Mouse (Mus musculus): ENCODE results near the gene Khnyn.
A peak's percentile ranks its signal among the peaks of the same experiment; 100 is the strongest.

The Khnyn gene

GRCm38 (mm10) chr14:55884713-55885113, at the start of gene Khnyn:
TSS of gene Khnyn (plus strand) at chr14:55884947.
- DNase-seq = peak; percentile 93

- no peak for DNase-seq
Measured at GRCm38 (mm10) chr14:55838312-55838711, 46.4 kb upstream of the Khnyn start.

- DNase-seq = no peak
Measured at GRCm38 (mm10) chr14:55838740-55839139, 46.0 kb upstream of the Khnyn start.

GRCm38 (mm10) chr14:55840853-55841366, 43.8 kb upstream of the Khnyn start:
- peak; percentile 34 for DNase-seq

- DNase-seq = no peak
Measured at GRCm38 (mm10) chr14:55842794-55843193, 42.0 kb upstream of the Khnyn start.

- DNase-seq = no peak
Measured at GRCm38 (mm10) chr14:55845506-55846294, 39.0 kb upstream of the Khnyn start.

GRCm38 (mm10) chr14:55850885-55851284, 33.9 kb upstream of the Khnyn start:
- DNase-seq = no peak

GRCm38 (mm10) chr14:55852646-55853551, 31.8 kb upstream of the Khnyn start:
- peak; percentile 80 for DNase-seq

- DNase-seq = peak; percentile 91
Measured at GRCm38 (mm10) chr14:55853621-55854285, 31.0 kb upstream of the Khnyn start, which contains the start of gene Nynrin. TSS of gene Nynrin (plus strand) at chr14:55854010.

- peak; percentile 53 for DNase-seq
Measured at GRCm38 (mm10) chr14:55854406-55855100, 30.2 kb upstream of the Khnyn start.

GRCm38 (mm10) chr14:55855101-55855561, 29.6 kb upstream of the Khnyn start:
- no peak for DNase-seq

GRCm38 (mm10) chr14:55857588-55857987, 27.2 kb upstream of the Khnyn start:
- no peak for DNase-seq

- DNase-seq = peak; percentile 50
Measured at GRCm38 (mm10) chr14:55862186-55862585, 22.6 kb upstream of the Khnyn start.

- DNase-seq = no peak
Measured at GRCm38 (mm10) chr14:55862970-55863369, 21.8 kb upstream of the Khnyn start.

GRCm38 (mm10) chr14:55863773-55864172, 21.0 kb upstream of the Khnyn start:
- DNase-seq = peak; percentile 77

GRCm38 (mm10) chr14:55866962-55867361, 17.8 kb upstream of the Khnyn start:
- peak; percentile 77 for DNase-seq

- no peak for DNase-seq
Measured at GRCm38 (mm10) chr14:55868230-55869026, 16.3 kb upstream of the Khnyn start.

- no peak for DNase-seq
Measured at GRCm38 (mm10) chr14:55869538-55869937, 15.2 kb upstream of the Khnyn start.

GRCm38 (mm10) chr14:55872039-55872438, 12.7 kb upstream of the Khnyn start:
- DNase-seq = no peak

GRCm38 (mm10) chr14:55872551-55872950, 12.2 kb upstream of the Khnyn start:
- no peak for DNase-seq

GRCm38 (mm10) chr14:55873242-55873713, 11.5 kb upstream of the Khnyn start:
- DNase-seq = no peak
